Mouse (Mus musculus) liver (tissue): ENCODE data around the gene Txnrd1.
A peak's percentile ranks its signal among the peaks of the same experiment; 100 is the strongest.

ENCODE experiments used
- DNase-seq: peaks from one replicate; pipeline ENCODE4 v3.0.0-alpha.2; 2020; ENCODE audit warnings: mixed read lengths

The Txnrd1 gene

DNA sequence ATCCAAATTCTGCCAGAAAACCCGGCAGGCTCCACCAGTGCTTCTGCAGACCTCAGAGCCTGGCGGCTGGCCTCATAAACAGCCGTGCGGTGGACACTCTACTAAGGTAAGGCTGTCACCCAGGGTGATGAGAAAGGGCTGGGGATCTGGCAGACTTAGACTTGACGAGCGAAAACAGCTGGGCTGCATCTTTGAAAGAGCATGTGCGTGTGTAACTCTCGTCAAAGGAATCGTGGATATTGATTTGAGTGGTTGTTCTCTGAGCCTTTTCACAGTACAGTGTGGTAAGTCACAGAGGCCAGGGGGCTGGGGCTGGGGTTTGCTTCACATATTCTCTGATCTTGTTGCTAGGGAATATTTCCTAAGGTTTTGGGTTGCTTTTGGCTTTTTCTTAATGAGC, at the start of gene Txnrd1:
TSS of gene Txnrd1 (plus strand) at position 26 of the 400 bp plus-strand sequence.
- no peak for DNase-seq

GRCm38 (mm10) chr10:82789181-82789580, 44.6 kb upstream of the Txnrd1 start:
- DNase-seq = no peak

- no peak for DNase-seq
Measured at GRCm38 (mm10) chr10:82790504-82790903, 43.2 kb upstream of the Txnrd1 start.

- DNase-seq = no peak
Measured at GRCm38 (mm10) chr10:82791713-82792112, 42.0 kb upstream of the Txnrd1 start.

DNA sequence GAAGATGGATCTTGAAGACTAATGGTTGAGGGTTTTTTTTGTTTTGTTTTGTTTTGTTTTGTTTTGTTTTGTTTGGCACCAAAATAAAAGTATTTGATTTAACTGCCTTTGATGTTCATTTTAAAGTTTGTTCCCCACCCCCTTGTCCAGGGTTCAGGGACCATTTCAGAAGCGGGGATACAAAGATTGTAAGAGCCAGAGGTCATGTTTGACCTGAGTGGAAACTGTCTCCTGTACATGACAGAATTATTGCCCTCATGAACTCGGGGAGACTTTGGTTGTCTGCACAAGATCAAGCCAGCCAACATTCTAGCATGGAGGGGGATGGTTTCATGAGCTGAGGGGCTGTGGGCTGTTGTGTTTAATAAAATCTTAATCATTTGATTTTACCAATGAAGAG, 41.4 kb upstream of the Txnrd1 start:
- no peak for DNase-seq

DNA sequence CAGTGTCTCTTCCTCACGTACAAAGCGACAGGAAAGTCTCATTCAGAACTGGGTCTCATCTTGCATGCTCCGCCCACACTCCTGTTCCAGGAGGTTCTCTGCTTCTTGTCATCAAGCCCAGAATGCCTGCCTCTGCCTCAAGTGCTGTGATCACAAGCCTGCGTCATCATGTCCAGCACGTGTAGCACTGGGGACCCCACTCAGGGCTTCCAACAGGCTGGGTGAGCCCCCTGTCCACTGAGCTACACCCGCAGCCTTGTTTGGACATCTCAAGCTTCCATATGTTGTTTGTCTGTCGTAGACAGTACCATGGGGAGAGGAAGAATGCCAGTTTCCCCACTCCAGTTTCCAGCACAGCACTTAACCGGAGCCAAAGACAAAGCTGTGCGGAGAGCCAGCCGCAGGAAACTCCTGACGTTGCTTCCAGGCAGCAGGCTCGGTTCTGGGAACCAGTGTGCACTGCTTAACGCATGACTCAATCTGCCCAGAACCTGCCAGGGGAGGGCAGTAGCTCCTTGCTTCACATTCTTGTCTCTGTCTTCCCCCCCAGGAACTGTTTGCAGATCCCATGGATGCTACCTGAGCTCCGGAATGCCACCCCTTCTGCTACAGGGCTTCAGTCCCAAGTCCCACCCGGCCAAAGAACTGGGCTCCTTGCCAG, 38.5 kb upstream of the Txnrd1 start:
- DNase-seq = peak; percentile 43

- DNase-seq = no peak
Measured at GRCm38 (mm10) chr10:82795767-82796166, 38.0 kb upstream of the Txnrd1 start.

DNA sequence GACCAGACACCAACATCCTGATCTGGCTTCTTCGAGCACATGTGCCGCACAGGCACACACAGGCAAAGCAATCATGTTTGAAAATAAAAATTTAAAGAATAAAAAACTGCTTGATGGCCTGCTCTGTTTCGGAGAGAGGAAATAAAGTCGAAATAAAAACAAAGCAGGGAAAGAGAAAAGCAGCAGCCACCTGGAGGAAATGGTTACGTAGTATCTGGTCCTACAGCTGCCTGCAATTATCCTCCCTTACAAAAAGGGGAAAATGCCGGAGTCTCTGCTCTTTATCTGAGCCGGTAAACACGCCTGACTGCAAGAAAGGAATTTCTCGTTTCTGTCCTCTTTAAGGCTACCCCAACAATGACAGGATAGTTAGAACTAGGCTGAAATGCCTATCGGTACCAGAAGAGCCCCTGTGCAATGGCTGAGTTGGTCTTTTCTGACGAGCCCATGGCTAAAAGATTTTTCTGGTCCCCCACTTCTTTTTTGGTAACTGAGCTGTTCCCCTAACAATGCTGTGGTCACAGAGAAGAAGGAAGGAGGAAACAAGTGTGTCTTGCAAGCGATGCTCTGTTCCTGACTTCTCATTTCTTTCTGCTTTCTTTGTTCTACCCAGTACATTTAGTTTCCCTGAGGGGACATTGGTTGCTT, 37.2 kb upstream of the Txnrd1 start:
- DNase-seq = no peak

- DNase-seq = no peak
Measured at GRCm38 (mm10) chr10:82797119-82797491, 36.6 kb upstream of the Txnrd1 start.

DNA sequence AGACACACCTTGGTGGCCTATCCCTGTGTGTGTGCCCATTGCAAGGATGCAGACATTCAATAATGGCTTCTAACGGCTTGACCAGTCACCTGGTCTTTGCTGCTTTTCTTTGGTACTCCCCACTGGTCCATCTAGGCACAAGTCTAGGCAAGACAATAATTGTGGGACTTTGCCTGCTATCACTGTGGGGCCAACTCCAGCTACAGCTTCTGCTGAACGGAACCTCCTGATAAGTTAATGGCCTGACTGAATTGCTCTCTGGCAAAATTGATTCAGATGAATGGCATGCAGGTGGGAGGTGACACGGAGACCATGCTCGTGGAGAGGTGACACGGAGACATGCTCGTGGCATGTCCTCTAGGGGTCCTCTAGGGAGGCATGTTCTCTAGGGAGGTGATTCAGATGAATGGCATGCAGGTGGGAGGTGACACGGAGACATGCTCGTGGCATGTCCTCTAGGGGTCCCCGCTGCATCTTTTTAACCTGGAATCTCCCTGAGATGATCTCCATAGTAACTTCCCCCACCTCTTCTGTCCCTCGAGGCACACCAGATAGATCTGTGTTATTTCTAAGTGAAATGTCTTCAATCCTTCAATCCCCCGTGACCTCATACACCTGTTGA, 35.3 kb upstream of the Txnrd1 start:
- DNase-seq = no peak

GRCm38 (mm10) chr10:82800094-82800493, 33.7 kb upstream of the Txnrd1 start:
- DNase-seq = no peak

DNA sequence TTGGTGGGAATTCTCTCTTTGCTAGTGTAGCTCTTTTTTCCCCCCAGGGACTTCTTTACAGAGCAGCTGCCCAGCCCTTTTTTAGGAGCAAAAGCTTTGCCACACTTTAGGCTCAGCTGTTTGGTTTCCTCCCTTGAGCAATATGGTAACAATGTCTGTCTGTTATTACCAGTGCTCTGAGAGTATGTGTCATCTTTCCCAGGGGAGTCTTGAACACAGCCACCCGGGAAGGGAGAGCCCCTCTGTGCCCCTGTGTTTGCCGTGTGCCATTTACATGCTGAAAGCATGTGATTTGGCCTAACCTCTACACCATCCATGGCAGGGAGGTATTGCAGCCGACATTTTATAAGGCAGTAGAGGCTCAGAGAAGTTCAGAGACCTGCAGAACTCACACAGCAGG, 29.4 kb upstream of the Txnrd1 start:
- no peak for DNase-seq

GRCm38 (mm10) chr10:82805111-82805510, 28.6 kb upstream of the Txnrd1 start:
- DNase-seq = no peak

GRCm38 (mm10) chr10:82806414-82806813, 27.3 kb upstream of the Txnrd1 start:
- no peak for DNase-seq

- DNase-seq = no peak
Measured at GRCm38 (mm10) chr10:82807238-82807637, 26.5 kb upstream of the Txnrd1 start.

DNA sequence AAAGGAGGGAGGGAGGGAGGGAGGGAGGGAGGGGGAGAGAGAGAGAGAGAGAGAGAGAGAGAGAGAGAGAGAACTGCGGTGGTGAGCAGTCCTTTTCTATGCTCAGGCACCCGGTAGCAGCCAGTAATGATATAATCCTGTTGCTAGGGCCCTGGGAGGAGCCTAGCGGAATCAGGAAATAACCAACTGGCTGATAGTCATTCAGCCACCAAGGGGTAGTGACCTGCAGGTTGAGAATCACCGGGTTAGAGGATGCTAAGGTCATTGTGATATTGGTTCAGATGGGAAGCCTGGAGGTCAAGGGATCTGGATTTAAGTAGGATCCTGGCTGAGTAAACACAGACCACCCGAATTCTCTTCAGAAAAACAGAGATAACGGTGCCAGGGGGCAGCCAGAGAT, 25.6 kb upstream of the Txnrd1 start:
- DNase-seq = no peak

- DNase-seq = no peak
Measured at GRCm38 (mm10) chr10:82808891-82809290, 24.9 kb upstream of the Txnrd1 start.

- DNase-seq = no peak
Measured at GRCm38 (mm10) chr10:82809352-82809751, 24.4 kb upstream of the Txnrd1 start.

DNA sequence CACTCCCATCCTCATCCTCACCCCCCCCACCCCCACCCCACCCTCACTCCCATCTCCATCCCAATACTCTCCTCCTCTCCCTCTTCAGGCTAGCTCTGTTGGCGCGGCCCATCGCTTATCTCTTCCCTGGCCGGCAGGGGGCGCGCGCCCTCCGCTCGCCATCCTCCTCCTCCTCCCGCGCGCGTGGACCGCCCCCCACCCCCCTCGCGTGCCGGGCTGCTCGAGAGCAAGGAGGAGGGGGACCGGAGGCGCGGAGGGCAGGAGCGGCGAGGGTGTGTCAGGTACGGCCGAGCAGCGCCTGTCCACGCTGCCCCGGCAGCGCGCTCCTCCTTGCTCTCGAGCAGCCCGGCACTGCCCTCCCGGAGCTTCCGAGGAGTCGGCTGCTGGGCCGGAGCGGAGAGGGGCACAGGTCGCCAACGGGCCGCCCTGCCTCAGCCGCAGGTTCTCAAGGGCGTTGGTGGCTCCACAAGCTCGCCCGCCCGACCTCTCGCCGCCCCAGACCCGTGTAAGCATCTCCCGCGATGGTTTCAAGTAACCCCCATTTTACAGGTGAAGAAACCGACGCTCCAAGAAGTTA, 21.8 kb upstream of the Txnrd1 start:
- peak; percentile 83 for DNase-seq

GRCm38 (mm10) chr10:82814096-82814970, 19.4 kb upstream of the Txnrd1 start:
- peak; percentile 63 for DNase-seq

DNA sequence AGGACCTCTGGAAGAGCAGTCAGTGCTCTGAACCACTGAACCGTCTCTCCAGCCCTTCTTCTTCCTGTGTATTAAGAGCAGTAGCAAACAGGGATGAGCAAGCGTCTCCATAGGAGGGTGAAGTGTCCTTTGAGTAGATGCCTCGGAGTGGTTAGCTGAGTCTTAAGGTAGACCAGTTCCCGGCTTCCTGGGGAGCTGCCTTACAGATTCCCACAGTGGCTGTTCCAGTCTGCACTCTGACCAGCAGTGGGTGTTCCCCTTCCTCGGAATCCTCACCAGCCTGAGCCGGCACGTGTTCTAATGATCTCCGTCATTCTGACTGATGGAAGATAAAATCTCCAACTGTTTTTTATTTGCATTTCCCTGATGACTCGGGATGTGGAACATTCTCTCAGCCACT, 17.3 kb upstream of the Txnrd1 start:
- DNase-seq = no peak

GRCm38 (mm10) chr10:82817514-82817913, 16.2 kb upstream of the Txnrd1 start:
- DNase-seq = no peak

GRCm38 (mm10) chr10:82817936-82818335, 15.8 kb upstream of the Txnrd1 start:
- DNase-seq = no peak
